Mouse (Mus musculus) neural tube, embryonic 11.5 days (tissue): ENCODE measurements at regions not wholly inside any gene's neighbourhood (a gene's known extent, or its start where the extent isn't known, plus 50 kb on each side); places are given as distances from the start of the nearest gene placed in this dataset.

Experiments
- ATAC-seq: fragments of 200-750 bp; cut with Nextera tagmentation; 2 replicates; pipeline ENCODE4 v1.8.0; 2017; ENCODE audit warnings: moderate number of reproducible peaks, mild to moderate bottlenecking, moderate TSS enrichment, moderate library complexity; ENCODE audit not compliant: insufficient read depth, low FRiP score, low TSS enrichment
- DNase-seq: peaks from one replicate; pipeline ENCODE4 v3.0.0-alpha.2; 2015; ENCODE audit warnings: low spot score
- H3K27ac ChIP-seq: fragments of 300-500 bp; sonication (generic); 2 replicates; pipeline ENCODE4 v1.5.1; 2014; ENCODE audit warnings: low read depth, mild to moderate bottlenecking, low read length
- H3K27me3 ChIP-seq: fragments of 300-500 bp; sonication (generic); 2 replicates; pipeline ENCODE4 v1.6.1; 2014; ENCODE audit warnings: mild to moderate bottlenecking, low read length, mixed read lengths; ENCODE audit not compliant: control insufficient read depth, insufficient read depth
- H3K36me3 ChIP-seq: fragments of 300-500 bp; sonication (generic); 2 replicates; pipeline ENCODE4 v1.6.1; 2014; ENCODE audit warnings: mild to moderate bottlenecking, low read length, moderate library complexity, mixed read lengths; ENCODE audit not compliant: control insufficient read depth, insufficient read depth
- H3K4me1 ChIP-seq: fragments of 300-500 bp; sonication (generic); 2 replicates; pipeline ENCODE4 v1.6.1; 2014; ENCODE audit warnings: low read length, mixed read lengths; ENCODE audit not compliant: control insufficient read depth, insufficient read depth
- H3K4me2 ChIP-seq: fragments of 300-500 bp; sonication (generic); 2 replicates; pipeline ENCODE4 v1.6.1; 2014; ENCODE audit warnings: low read depth, mild to moderate bottlenecking, moderate library complexity
- H3K4me3 ChIP-seq: fragments of 300-500 bp; sonication (generic); 2 replicates; pipeline ENCODE4 v1.5.1; 2014; ENCODE audit warnings: low read depth, low read length
- H3K9ac ChIP-seq: fragments of 300-500 bp; sonication (generic); 2 replicates; pipeline ENCODE4 v1.6.1; 2014; ENCODE audit warnings: mild to moderate bottlenecking, low read length
- H3K9me3 ChIP-seq: fragments of 300-500 bp; sonication (generic); 2 replicates; pipeline ENCODE4 v1.6.1; 2016; ENCODE audit warnings: low read length; ENCODE audit not compliant: control insufficient read depth
- WGBS: fragments of 180-500 bp; shearing (Covaris S2); extraction: QIAGEN DNeasy Blood & Tissue Kit; methylation state at CpG from one replicate; pipeline ENCODE4 v1.1.7; 2014; 5-methylcytosine and 5-hydroxymethylcytosine counted together

DNA sequence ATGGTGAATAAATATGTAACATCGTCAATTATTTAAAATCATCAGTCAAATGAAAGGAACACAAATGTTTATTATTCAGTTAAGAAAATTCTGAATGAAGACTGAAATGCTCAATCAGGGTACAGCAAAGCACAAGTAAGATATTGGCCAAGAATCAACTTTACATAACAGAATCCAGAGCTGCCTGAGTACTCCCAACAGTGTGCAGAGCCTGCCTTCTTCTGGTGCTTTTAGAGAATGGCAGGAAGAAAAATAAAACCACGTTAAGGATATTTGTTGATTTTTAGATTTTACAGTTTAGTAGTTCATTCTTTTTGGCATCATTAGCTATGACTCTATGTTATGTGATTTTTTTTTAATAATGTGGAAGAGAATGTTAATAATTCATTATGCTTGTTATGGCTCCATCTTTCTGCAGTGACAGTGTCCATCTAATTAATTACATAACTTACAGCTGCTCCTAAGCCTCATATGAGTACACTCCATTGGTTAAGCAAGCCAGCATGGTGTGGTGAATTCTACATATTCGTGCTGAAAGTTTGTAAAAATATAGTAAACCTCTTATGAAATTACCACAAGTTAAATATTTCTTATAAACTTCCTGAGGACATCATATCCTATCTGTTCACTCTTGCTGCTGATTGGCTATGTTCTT lies 579.0 kb downstream of the Kcna4 start:
- Histone ChIP-seq H3K9me3 (no peaks in the 10 kb centered on the region), H3K4me3 (no peak overlapping the region), H3K27me3 (no peaks in the 10 kb centered on the region), H3K36me3 (no peaks in the 10 kb centered on the region), H3K9ac (no peak overlapping the region), H3K27ac (no peak overlapping the region), H3K4me2 (no peak overlapping the region), H3K4me1 (no peaks in the 10 kb centered on the region)
- WGBS: 58% methylated on average over 3 of the region's 3 CpGs
- ATAC-seq: no peak
- DNase-seq: no peak

DNA sequence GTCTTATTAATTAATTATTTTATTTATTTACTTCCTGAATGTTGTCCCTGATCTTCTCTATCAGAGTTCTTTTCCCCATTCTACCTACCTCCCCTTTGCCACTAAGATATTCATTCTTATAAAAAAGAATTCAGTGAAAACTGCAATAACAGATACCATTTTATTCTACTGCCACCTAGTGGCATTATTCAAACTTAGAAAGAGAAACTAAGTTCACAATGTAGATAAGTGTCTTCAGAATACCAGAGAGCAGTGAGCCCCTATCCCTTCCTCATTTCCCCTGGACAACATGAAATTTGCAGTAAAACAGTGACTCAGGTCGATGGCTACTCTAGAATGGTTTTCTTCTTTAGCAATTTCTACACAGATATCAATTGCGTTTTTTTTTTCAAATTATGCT lies 589.2 kb downstream of the Kcna4 start:
- DNase-seq: no peak
- H3K9ac ChIP-seq: no peak overlapping the region
- no peak overlapping the region for H3K27ac ChIP-seq
- no peak overlapping the region for H3K4me2 ChIP-seq
- no peaks in the 10 kb centered on the region for H3K27me3 ChIP-seq
- H3K4me3 ChIP-seq: no peak overlapping the region
- H3K4me1 ChIP-seq: no peaks in the 10 kb centered on the region
- no peaks in the 10 kb centered on the region for H3K9me3 ChIP-seq
- ATAC-seq: no peak
- no peaks in the 10 kb centered on the region for H3K36me3 ChIP-seq
- WGBS: 30% methylated on average over 2 of the region's 2 CpGs

DNA sequence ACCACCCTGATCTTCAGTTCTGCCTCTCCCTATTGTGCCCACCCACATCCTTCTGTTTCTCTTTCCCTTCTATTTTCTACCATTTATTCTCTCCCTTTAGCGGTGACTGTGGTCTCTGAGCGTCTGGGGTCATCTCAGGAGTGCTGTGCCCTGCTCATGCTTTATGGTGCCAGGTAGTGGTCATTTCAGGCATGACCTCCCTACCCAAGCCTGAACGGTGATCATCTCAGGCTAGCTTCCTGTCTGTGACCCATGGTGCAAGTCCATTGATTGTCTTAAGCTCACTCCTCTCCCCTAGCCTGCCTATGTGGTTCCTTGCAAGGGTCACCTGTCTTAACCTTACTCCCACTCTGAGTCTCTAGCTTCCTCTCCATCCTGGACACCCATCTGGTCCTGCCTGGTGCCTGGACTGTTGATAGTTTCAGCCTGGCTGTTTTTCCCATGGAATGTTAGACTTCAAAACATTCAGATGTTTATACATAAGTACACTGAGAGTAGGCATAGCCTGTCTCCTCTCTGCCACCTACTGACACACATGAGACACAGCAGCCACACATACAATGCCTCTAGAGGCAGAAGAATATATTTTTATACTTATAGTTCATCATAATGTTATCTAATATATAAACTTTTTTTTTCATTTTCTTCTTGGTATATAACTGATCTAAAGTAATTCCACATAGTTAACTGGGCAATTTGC lies 595.8 kb downstream of the Kcna4 start:
- DNase-seq: peak; percentile 12
- Histone ChIP-seq H3K36me3 (no peaks in the 10 kb centered on the region), H3K27me3 (no peaks in the 10 kb centered on the region), H3K9me3 (no peaks in the 10 kb centered on the region), H3K4me1 (no peaks in the 10 kb centered on the region), H3K9ac (no peak overlapping the region), H3K27ac (no peak overlapping the region), H3K4me2 (no peak overlapping the region), H3K4me3 (no peak overlapping the region)
- ATAC-seq: peak; percentile 27; the same call in 1 of the 2 replicates
- 87% methylated on average over 3 of the region's 3 CpGs for WGBS

DNA sequence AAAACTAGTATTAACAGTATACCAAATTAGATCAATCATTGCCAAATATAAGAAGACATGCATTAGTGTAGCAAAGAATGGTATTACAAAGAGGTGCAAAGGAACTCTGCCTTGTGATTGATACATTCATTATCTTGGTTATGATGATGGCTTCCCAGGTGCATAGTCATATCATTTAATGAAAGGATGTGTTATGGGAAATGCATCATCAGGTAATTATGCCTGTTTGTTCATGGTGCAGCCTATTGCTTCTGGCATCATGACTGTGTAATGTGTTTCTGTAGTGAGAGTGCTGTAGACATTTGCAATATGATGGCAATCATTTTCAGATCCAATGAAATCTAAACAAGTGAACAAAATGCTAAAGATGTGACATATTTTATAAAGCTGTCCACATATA lies 597.8 kb downstream of the Kcna4 start:
- H3K9ac ChIP-seq: no peak overlapping the region
- no peak for ATAC-seq
- no peak for DNase-seq

DNA sequence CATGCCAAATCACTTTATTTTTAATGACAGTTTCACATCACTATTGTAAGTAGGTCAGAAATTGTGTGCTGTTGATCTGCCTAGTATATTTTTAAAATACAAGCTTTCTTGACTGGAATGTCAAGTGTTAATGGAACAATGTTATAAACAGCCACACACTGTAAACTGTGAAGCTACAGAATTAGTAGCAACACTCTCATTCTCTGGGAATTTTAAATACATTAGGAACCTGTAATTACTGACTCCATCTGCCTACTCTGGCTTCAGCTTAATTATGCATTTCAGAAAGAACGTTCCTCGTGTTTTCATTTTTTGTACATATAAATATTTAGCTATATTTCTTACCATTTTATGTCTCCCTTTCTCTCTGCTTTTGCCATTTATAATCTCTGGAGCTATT lies 634.7 kb downstream of the Kcna4 start:
- no peak overlapping the region for H3K4me3 ChIP-seq
- WGBS: 91% methylated on average over 2 of the region's 2 CpGs
- H3K27me3 ChIP-seq: no peaks in the 10 kb centered on the region
- H3K9ac ChIP-seq: no peak overlapping the region
- H3K36me3 ChIP-seq: no peaks in the 10 kb centered on the region
- DNase-seq: no peak
- no peak overlapping the region for H3K27ac ChIP-seq
- no peak for ATAC-seq
- no peaks in the 10 kb centered on the region for H3K4me1 ChIP-seq
- no peaks in the 10 kb centered on the region for H3K9me3 ChIP-seq
- no peak overlapping the region for H3K4me2 ChIP-seq

More for the DNA sequence above, 597.8 kb downstream of the Kcna4 start:
- H3K27ac ChIP-seq: no peak overlapping the region
- no peaks in the 10 kb centered on the region for H3K36me3 ChIP-seq
- H3K9me3 ChIP-seq: no peaks in the 10 kb centered on the region
- H3K27me3 ChIP-seq: no peaks in the 10 kb centered on the region
- no peaks in the 10 kb centered on the region for H3K4me1 ChIP-seq
- H3K4me3 ChIP-seq: no peak overlapping the region
- no peak overlapping the region for H3K4me2 ChIP-seq

DNA sequence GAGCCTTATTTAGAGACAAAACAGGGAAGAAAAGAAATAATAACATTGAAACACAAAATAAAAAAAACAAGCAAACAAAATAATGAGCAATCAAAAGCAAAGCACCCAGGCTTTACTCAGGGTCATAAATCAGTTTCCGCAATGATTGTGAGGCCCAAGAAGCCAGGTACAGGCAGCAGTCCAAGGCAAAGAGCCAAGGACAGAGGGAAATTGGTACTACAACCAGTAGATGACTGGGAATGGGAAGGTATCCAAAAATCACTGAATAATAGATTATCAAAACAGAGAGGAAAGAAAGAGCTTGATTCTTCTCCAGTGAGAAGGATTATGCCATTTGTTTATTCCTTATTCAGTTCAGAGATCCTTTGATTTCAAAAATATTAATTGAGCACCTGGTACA lies 636.2 kb downstream of the Kcna4 start:
- Histone ChIP-seq H3K4me2 (no peak overlapping the region), H3K27me3 (no peaks in the 10 kb centered on the region), H3K4me1 (no peaks in the 10 kb centered on the region), H3K27ac (no peak overlapping the region), H3K4me3 (no peak overlapping the region), H3K36me3 (no peaks in the 10 kb centered on the region), H3K9ac (no peak overlapping the region), H3K9me3 (no peaks in the 10 kb centered on the region)
- DNase-seq: no peak
- WGBS: 86% methylated on average over 1 of the region's 1 CpGs
- no peak for ATAC-seq

DNA sequence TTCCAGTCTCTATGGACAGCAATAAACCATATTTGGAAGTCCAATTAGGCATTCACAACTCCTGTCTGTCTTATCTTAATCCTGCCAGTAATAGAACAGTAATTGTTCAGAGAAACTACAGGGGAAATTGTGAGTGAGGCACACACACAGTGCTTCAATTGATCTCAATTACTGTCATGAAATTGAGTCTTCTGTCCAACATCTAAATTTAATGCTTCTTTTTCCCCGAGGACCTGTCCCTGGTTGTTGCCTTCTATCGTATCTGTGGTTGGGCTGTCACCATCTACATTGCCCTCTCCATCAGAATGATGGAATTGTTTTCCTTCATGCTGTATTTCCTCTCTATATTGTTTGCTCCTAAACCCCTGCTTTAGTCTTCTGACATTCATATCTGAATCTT lies 644.9 kb downstream of the Kcna4 start:
- H3K27me3 ChIP-seq: no peaks in the 10 kb centered on the region
- H3K27ac ChIP-seq: no peak overlapping the region
- 47% methylated on average over 2 of the region's 2 CpGs for WGBS
- no peak overlapping the region for H3K4me3 ChIP-seq
- no peaks in the 10 kb centered on the region for H3K4me1 ChIP-seq
- H3K4me2 ChIP-seq: no peak overlapping the region
- H3K36me3 ChIP-seq: no peaks in the 10 kb centered on the region
- peak; percentile 43; the same call in 1 of the 2 replicates for ATAC-seq
- no peak for DNase-seq
- no peaks in the 10 kb centered on the region for H3K9me3 ChIP-seq
- no peak overlapping the region for H3K9ac ChIP-seq

DNA sequence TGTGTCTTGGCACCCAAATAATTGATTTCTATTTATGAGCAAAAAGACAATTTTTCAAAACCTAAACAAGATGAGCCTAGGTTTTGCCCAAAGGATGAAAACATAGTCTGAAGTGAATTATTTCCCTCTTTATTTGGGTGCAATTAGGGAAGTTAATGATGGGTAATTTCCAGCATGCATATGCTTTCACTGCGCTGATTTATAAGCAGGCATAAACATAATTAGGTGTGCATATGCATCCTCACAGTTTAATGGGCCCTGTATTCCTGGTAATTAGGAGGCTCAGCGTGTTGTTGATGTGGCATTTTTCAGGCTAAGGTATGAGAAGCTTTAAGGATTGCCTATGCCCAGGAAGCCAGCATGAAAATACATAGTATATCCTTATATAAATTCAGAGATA lies 645.3 kb downstream of the Kcna4 start:
- H3K27me3 ChIP-seq: no peaks in the 10 kb centered on the region
- no peaks in the 10 kb centered on the region for H3K4me1 ChIP-seq
- no peaks in the 10 kb centered on the region for H3K36me3 ChIP-seq
- WGBS: 72% methylated on average over 2 of the region's 2 CpGs
- no peak overlapping the region for H3K27ac ChIP-seq
- no peak overlapping the region for H3K4me2 ChIP-seq
- no peak overlapping the region for H3K9ac ChIP-seq
- ATAC-seq: peak; percentile 58; the same call in 1 of the 2 replicates
- no peak for DNase-seq
- no peak overlapping the region for H3K4me3 ChIP-seq
- no peaks in the 10 kb centered on the region for H3K9me3 ChIP-seq

DNA sequence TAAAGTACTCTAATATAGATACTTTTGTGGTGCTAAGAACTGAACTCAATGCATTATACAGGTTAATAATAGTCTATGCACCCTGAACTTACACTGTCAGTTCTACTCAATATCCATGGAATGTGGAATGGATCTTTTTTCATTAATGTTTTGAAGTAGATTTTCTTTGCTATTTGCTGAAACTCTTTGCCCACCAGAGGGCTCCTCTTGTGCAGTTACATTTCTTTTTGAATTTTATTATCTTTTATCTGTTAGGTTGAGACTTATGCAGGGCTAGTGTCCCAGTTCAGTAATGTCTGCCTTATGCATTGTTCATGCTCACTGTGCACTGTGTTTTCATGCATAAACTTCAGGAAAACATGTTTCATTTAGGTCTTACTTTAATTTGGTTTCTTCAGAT lies 650.9 kb downstream of the Kcna4 start:
- Histone ChIP-seq H3K27ac (no peak overlapping the region), H3K36me3 (no peaks in the 10 kb centered on the region), H3K9ac (no peak overlapping the region), H3K4me3 (no peak overlapping the region), H3K4me1 (no peaks in the 10 kb centered on the region), H3K4me2 (no peak overlapping the region), H3K27me3 (no peaks in the 10 kb centered on the region), H3K9me3 (no peaks in the 10 kb centered on the region)
- ATAC-seq (no peak), DNase-seq (no peak)
